Mouse (Mus musculus) liver, adult 2 months (tissue): ENCODE data around the gene Hdac7. TPM values are rescaled to one million over a fixed set of nuclear protein-coding genes. Genes with fewer than 3 reads are reported as not detected.

Experiments
- DNase-seq: peaks from one replicate; pipeline ENCODE4 v3.0.0-alpha.2; 2011; ENCODE audit warnings: low read depth, low spot score; ENCODE audit errors: extremely low read depth
- H3K27ac ChIP-seq: fragments of 200-500 bp; replicated peaks from 2 replicates; pipeline ENCODE4 v1.5.1; 2012; ENCODE audit warnings: low read depth, mild to moderate bottlenecking, control low read depth, inconsistent platforms, low read length; ENCODE audit not compliant: insufficient read depth
- H3K27me3 ChIP-seq: fragments of 200-500 bp; 2 replicates; pipeline ENCODE4 v1.6.1; 2012; ENCODE audit warnings: mild to moderate bottlenecking, moderate library complexity, low read length, inconsistent platforms; ENCODE audit not compliant: control insufficient read depth, insufficient read depth
- H3K36me3 ChIP-seq: fragments of 200-500 bp; 2 replicates; pipeline ENCODE4 v1.6.1; 2012; ENCODE audit warnings: low read length, inconsistent platforms; ENCODE audit not compliant: control insufficient read depth, insufficient read depth
- H3K4me1 ChIP-seq: fragments of 200-500 bp; 2 replicates; pipeline ENCODE4 v1.6.1; 2011; ENCODE audit warnings: low read length; ENCODE audit not compliant: control insufficient read depth, insufficient read depth
- H3K4me3 ChIP-seq: fragments of 200-500 bp; 2 replicates; pipeline ENCODE4 v1.5.1; 2011; ENCODE audit warnings: low read depth, mild to moderate bottlenecking, control low read depth, low read length, moderate library complexity; ENCODE audit not compliant: insufficient read depth
- H3K79me2 ChIP-seq: fragments of 200-500 bp; 2 replicates; pipeline ENCODE4 v1.6.1; 2012; ENCODE audit warnings: inconsistent platforms, mild to moderate bottlenecking, low read length, moderate library complexity; ENCODE audit not compliant: control insufficient read depth, insufficient read depth
- H3K9ac ChIP-seq: fragments of 200-500 bp; 2 replicates; pipeline ENCODE4 v1.6.1; 2012; ENCODE audit warnings: low read depth, mild to moderate bottlenecking, control low read depth, inconsistent platforms, low read length
- CTCF ChIP-seq: fragments of 200-500 bp; IDR thresholded peaks from 2 replicates; pipeline ENCODE4 v1.5.1; 2011; ENCODE audit warnings: low read depth, low read length, control low read depth
- POLR2A ChIP-seq: fragments of 200-500 bp; IDR thresholded peaks from 2 replicates; pipeline ENCODE4 v1.6.1; 2011; ENCODE audit warnings: low read length, control low read depth; ENCODE audit not compliant: insufficient read depth; ENCODE audit errors: extremely low read depth
- WGBS: fragments of 180-500 bp; shearing (Covaris S2); methylation state at CpG from one replicate; pipeline ENCODE4 v1.1.7; 2018; 5-methylcytosine and 5-hydroxymethylcytosine counted together
- polyA plus RNA-seq: library from polyadenylated mRNA; depleted of rRNA; stranded (reverse); fragments of >200 nt; gene quantifications from 2 replicates; pipeline ENCODE4 v1.2.3, GENCODE M21; 2012
- total RNA-seq: library from RNA; depleted of rRNA; stranded (reverse); fragments of >200 nt; gene quantifications from 2 replicates; pipeline ENCODE4 v1.2.3, GENCODE M21; 2014

Hdac7 gene
- total and polyA plus RNA-seq, 2 experiments, result 2.5 to 9.5 TPM

GRCm38 (mm10) chr15:97852291-97852690 is 8.0 kb upstream of the Hdac7 start:
- Histone ChIP-seq H3K9ac (no peak overlapping the region), H3K27me3 (no peaks in the 10 kb centered on the region), H3K36me3 (no peaks in the 10 kb centered on the region), H3K4me1 (no peaks in the 10 kb centered on the region), H3K27ac (no peak overlapping the region), H3K79me2 (no peaks in the 10 kb centered on the region), H3K4me3 (no peak overlapping the region)
- WGBS, result 92% methylated on average over 3 of the region's 3 CpGs
- TF ChIP-seq CTCF (no peak), POLR2A (no peak)
- no peak for DNase-seq

- 87% methylated on average over 5 of the region's 5 CpGs for WGBS
- Histone ChIP-seq H3K27me3 (no peaks in the 10 kb centered on the region), H3K36me3 (no peaks in the 10 kb centered on the region), H3K9ac (no peak overlapping the region), H3K4me1 (no peaks in the 10 kb centered on the region), H3K4me3 (no peak overlapping the region), H3K79me2 (no peaks in the 10 kb centered on the region), H3K27ac (no peak overlapping the region)
- TF ChIP-seq CTCF, result no peak
- TF ChIP-seq POLR2A, result no peak
- no peak for DNase-seq
Measured at GRCm38 (mm10) chr15:97851011-97851410, 6.7 kb upstream of the Hdac7 start.

GRCm38 (mm10) chr15:97850441-97850840 is 6.1 kb upstream of the Hdac7 start:
- Histone ChIP-seq H3K4me3 (no peak overlapping the region), H3K27ac (no peak overlapping the region), H3K79me2 (no peaks in the 10 kb centered on the region), H3K4me1 (no peaks in the 10 kb centered on the region), H3K9ac (no peak overlapping the region), H3K36me3 (no peaks in the 10 kb centered on the region), H3K27me3 (no peaks in the 10 kb centered on the region)
- no peak for DNase-seq
- WGBS, result 25% methylated on average over 2 of the region's 2 CpGs
- peak; percentile 39; the same call in 1 of the 2 replicates for TF ChIP-seq CTCF
- TF ChIP-seq POLR2A, result no peak

- TF ChIP-seq CTCF (peak; percentile 49; the same call in 1 of the 2 replicates), POLR2A (no peak)
- Histone ChIP-seq H3K79me2 (no peaks in the 10 kb centered on the region), H3K27me3 (no peaks in the 10 kb centered on the region), H3K36me3 (no peaks in the 10 kb centered on the region), H3K27ac (no peak overlapping the region), H3K4me3 (peak overlapping the region; percentile 13; the same call in 1 of the 2 replicates), H3K4me1 (no peaks in the 10 kb centered on the region), H3K9ac (no peak overlapping the region)
- 16% methylated on average over 19 of the region's 19 CpGs for WGBS
- peak; percentile 49 for DNase-seq
Measured at GRCm38 (mm10) chr15:97849116-97849911, 5.0 kb upstream of the Hdac7 start.

GRCm38 (mm10) chr15:97847866-97848265 is 3.6 kb upstream of the Hdac7 start:
- DNase-seq, result no peak
- no peaks in the 10 kb centered on the region for H3K79me2 ChIP-seq
- H3K36me3 ChIP-seq, result no peaks in the 10 kb centered on the region
- H3K27me3 ChIP-seq, result no peaks in the 10 kb centered on the region
- H3K4me1 ChIP-seq, result no peaks in the 10 kb centered on the region
- no peak overlapping the region for H3K9ac ChIP-seq
- no peak overlapping the region for H3K4me3 ChIP-seq
- H3K27ac ChIP-seq, result no peak overlapping the region
- TF ChIP-seq CTCF (no peak), POLR2A (no peak)
- WGBS, result 95% methylated on average over 2 of the region's 2 CpGs

- TF ChIP-seq CTCF (no peak), POLR2A (no peak)
- H3K4me3 ChIP-seq, result no peak overlapping the region
- no peaks in the 10 kb centered on the region for H3K36me3 ChIP-seq
- no peaks in the 10 kb centered on the region for H3K4me1 ChIP-seq
- DNase-seq, result no peak
- H3K79me2 ChIP-seq, result no peaks in the 10 kb centered on the region
- H3K27me3 ChIP-seq, result no peaks in the 10 kb centered on the region
- H3K27ac ChIP-seq, result no peak overlapping the region
- 86% methylated on average over 4 of the region's 4 CpGs for WGBS
- H3K9ac ChIP-seq, result no peak overlapping the region
Measured at GRCm38 (mm10) chr15:97847285-97847684, 3.0 kb upstream of the Hdac7 start.
